26 mouse cellular contexts compared by ENCODE assay signal in genomic region chr3:100754677-100755076, GRCm38 (mm10).
"Had no signal": no experiment of that assay in that cellular context is flagged by ENCODE, and none has a peak within 500 bp of the region (broad histone marks: within the 10 kb centered on the region; RNA-seq: fewer than 3 reads in every experiment).

No protein-coding gene starts in this region.

- H3K9ac ChIP-seq: heart, embryonic 12.5 days; hindbrain, embryonic 12.5 days; hindbrain, embryonic 14.5 days; intestine, embryonic 15.5 days; limb, embryonic 12.5 days; liver, embryonic 13.5 days; liver, embryonic 15.5 days had no signal

- H3K27ac ChIP-seq: gastrocnemius, adult 2 months; heart, adult 2 months; hindbrain, embryonic 10.5 days; hindbrain, embryonic 12.5 days; hindbrain, embryonic 14.5 days; intestine, embryonic 15.5 days; layer of hippocampus, adult 2 months; limb, embryonic 10.5 days; limb, embryonic 12.5 days; liver, embryonic 13.5 days; liver, embryonic 15.5 days had no signal

- ATAC-seq: hindbrain, embryonic 16.5 days; inflammation-experienced regulatory T-cells, adult 6 months; intestine, embryonic 15.5 days; intestine, postnatal 0 days had no signal

- H3K4me3 ChIP-seq: gastrocnemius, adult 2 months; heart, adult 2 months; heart, embryonic 12.5 days; hindbrain, embryonic 10.5 days; hindbrain, embryonic 12.5 days; intestine, embryonic 15.5 days; layer of hippocampus, adult 2 months; limb, embryonic 10.5 days; limb, embryonic 12.5 days; liver, embryonic 13.5 days; liver, embryonic 15.5 days had no signal

- H3K9me3 ChIP-seq: heart, embryonic 12.5 days; hindbrain, embryonic 10.5 days; hindbrain, embryonic 12.5 days; intestine, embryonic 15.5 days; limb, embryonic 10.5 days; limb, embryonic 12.5 days; liver, embryonic 13.5 days; liver, embryonic 15.5 days had no signal

- DNase-seq: gastrocnemius, adult 2 months; gastrocnemius, postnatal 10 days; gastrocnemius, postnatal 25 days; heart, adult 2 months; heart, postnatal 10 days; heart, postnatal 4 days; kidney, adult 18-20 months; kidney, adult 8-10 months; kidney, postnatal 10 days; kidney, postnatal 25 days; kidney, postnatal 4 days; liver; liver, embryonic 13.5 days had no signal

- H3K4me1 ChIP-seq: heart, embryonic 12.5 days; hindbrain, embryonic 12.5 days; intestine, embryonic 15.5 days; limb, embryonic 10.5 days; limb, embryonic 12.5 days; liver, embryonic 15.5 days had no signal

- H3K36me3 ChIP-seq: heart, embryonic 12.5 days; hindbrain, embryonic 10.5 days; hindbrain, embryonic 12.5 days; intestine, embryonic 15.5 days; limb, embryonic 10.5 days; limb, embryonic 12.5 days; liver, embryonic 13.5 days; liver, embryonic 15.5 days had no signal

- H3K4me2 ChIP-seq: heart, embryonic 12.5 days; hindbrain, embryonic 12.5 days; hindbrain, embryonic 14.5 days; intestine, embryonic 15.5 days; limb, embryonic 12.5 days; liver, embryonic 11.5 days; liver, embryonic 13.5 days; liver, embryonic 15.5 days had no signal

- H3K27me3 ChIP-seq: heart, embryonic 12.5 days; hindbrain, embryonic 12.5 days; intestine, embryonic 15.5 days; limb, embryonic 12.5 days; liver, embryonic 13.5 days; liver, embryonic 15.5 days had no signal
